Mouse (Mus musculus): ENCODE measurements around the gene Gm11568.

Gm11568 gene

GRCm38 (mm10) chr11:99907620-99908019, 49.9 kb downstream of the Gm11568 start, which contains the start of gene Krtap31-1:
Gene Krtap31-1, plus strand, starts transcription at chr11:99907920.
- no peaks in the 10 kb centered on the region for H3K27me3 ChIP-seq (ENCODE audit: insufficient read depth, low read length)
- no peak within 1 kb of the TSS for H3K4me3 ChIP-seq (replicated peaks; ENCODE audit: low read length)
- no peaks in the 10 kb centered on the region for H3K36me3 ChIP-seq (ENCODE audit: insufficient read depth, low read length)
- no peaks in the 10 kb centered on the region for H3K9me3 ChIP-seq (ENCODE audit: low read length)
- TF ChIP-seq NANOG (IDR thresholded peaks at IDR 0.05; ENCODE audit: borderline replicate concordance, low read length) = no peak
- no peak for TF ChIP-seq CTCF (conservative IDR thresholded peaks at IDR 0.05; ENCODE audit: low read length)
- TF ChIP-seq POU5F1 (IDR thresholded peaks at IDR 0.05; ENCODE audit: borderline replicate concordance, low read length) = no peak
- H3K4me1 ChIP-seq (replicated peaks; ENCODE audit: low read depth, low read length) = no peaks in the 10 kb centered on the region
